Mouse (Mus musculus) heart, embryonic 16.5 days (tissue): Measurements from ENCODE around the gene Vmn1r87. TPM values are rescaled to one million over a fixed set of nuclear protein-coding genes. Genes with fewer than 3 reads are reported as not detected.
A peak's percentile ranks its signal among the peaks of the same experiment; 100 is the strongest.
"Not testable (repeated sequence)": the region's sequence is repeated elsewhere in the genome, so short reads cannot be mapped to it uniquely, and the experiment has no call there.

Source experiments
- ATAC-seq: fragments of 200-750 bp; cut with Nextera tagmentation; replicated peaks from 2 replicates; pipeline ENCODE4 v1.8.0; 2017; ENCODE audit warnings: moderate number of reproducible peaks; ENCODE audit not compliant: insufficient read depth, low FRiP score; ENCODE audit errors: extremely low read depth
- H3K27ac ChIP-seq: fragments of 300-500 bp; sonication (generic); 2 replicates; pipeline ENCODE4 v1.5.1; 2014; ENCODE audit warnings: mild to moderate bottlenecking, low read length, control low read depth, moderate library complexity
- H3K27me3 ChIP-seq: fragments of 300-500 bp; sonication (generic); 2 replicates; pipeline ENCODE4 v1.6.1; 2014; ENCODE audit warnings: low read length, mixed read lengths; ENCODE audit not compliant: control insufficient read depth, insufficient read depth
- H3K36me3 ChIP-seq: fragments of 300-500 bp; sonication (generic); 2 replicates; pipeline ENCODE4 v1.6.1; 2014; ENCODE audit not compliant: control insufficient read depth, insufficient read depth
- H3K4me1 ChIP-seq: fragments of 300-500 bp; sonication (generic); 2 replicates; pipeline ENCODE4 v1.6.1; 2014; ENCODE audit warnings: low read length, mixed read lengths; ENCODE audit not compliant: control insufficient read depth, insufficient read depth
- H3K4me2 ChIP-seq: fragments of 300-500 bp; sonication (generic); 2 replicates; pipeline ENCODE4 v1.6.1; 2014; ENCODE audit warnings: low read depth, mild to moderate bottlenecking, control low read depth, low read length
- H3K4me3 ChIP-seq: fragments of 300-500 bp; sonication (generic); 2 replicates; pipeline ENCODE4 v1.5.1; 2014; ENCODE audit warnings: mild to moderate bottlenecking, control low read depth, low read length
- H3K9ac ChIP-seq: fragments of 300-500 bp; sonication (generic); 2 replicates; pipeline ENCODE4 v1.6.1; 2014; ENCODE audit warnings: low read length, control low read depth
- H3K9me3 ChIP-seq: fragments of 300-500 bp; sonication (generic); replicated peaks from 2 replicates; pipeline ENCODE4 v1.6.1; 2016; ENCODE audit warnings: low read length; ENCODE audit not compliant: control insufficient read depth
- WGBS: fragments of 180-500 bp; shearing (Covaris S2); extraction: QIAGEN DNeasy Blood & Tissue Kit; methylation state at CpG from one replicate; pipeline ENCODE4 v1.1.7; 2014; 5-methylcytosine and 5-hydroxymethylcytosine counted together
- polyA plus RNA-seq: library from polyadenylated mRNA; unstranded; fragments of >200 nt; fragmentation: Nextera tagmentation; extraction: Ambion mirVana; gene quantifications from 2 replicates; pipeline ENCODE4 v1.2.1, GENCODE M21; 2015

Gene Vmn1r87
- polyA plus RNA-seq = not detected in 2 replicates

DNA sequence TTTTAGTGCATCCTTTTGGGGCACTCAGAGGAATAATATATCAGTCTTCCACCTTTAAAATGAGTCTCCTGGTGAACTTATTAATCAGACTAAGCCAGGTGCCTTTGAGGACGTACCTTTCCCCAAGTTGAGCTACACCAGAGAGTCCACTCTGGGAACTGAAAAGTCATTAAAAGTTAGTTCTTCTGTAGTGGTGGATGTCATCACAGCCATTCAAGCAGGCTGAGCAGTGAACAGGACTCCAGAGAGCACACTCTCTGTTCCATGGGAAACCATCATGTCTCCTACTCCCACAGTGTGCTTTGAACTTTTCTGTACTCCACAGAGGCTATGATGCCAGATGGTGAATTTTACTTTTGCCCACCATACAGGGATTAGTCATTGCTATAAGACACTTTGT lies at the start of gene Vmn1r87:
Gene Vmn1r87 (minus strand): TSS at position 101 of the 400 bp plus-strand sequence.
- H3K27me3 ChIP-seq = no peaks in the 10 kb centered on the region
- no peak for ATAC-seq
- H3K4me2 ChIP-seq = no peak within 1 kb of the TSS
- H3K36me3 ChIP-seq = no peaks in the 10 kb centered on the region
- H3K4me1 ChIP-seq = no peaks in the 10 kb centered on the region
- H3K4me3 ChIP-seq = no peak within 1 kb of the TSS
- WGBS = 53% methylated on average over 1 of the region's 1 CpGs
- H3K27ac ChIP-seq = no peak within 1 kb of the TSS
- no peaks in the 10 kb centered on the region for H3K9me3 ChIP-seq
- H3K9ac ChIP-seq = no peak within 1 kb of the TSS

DNA sequence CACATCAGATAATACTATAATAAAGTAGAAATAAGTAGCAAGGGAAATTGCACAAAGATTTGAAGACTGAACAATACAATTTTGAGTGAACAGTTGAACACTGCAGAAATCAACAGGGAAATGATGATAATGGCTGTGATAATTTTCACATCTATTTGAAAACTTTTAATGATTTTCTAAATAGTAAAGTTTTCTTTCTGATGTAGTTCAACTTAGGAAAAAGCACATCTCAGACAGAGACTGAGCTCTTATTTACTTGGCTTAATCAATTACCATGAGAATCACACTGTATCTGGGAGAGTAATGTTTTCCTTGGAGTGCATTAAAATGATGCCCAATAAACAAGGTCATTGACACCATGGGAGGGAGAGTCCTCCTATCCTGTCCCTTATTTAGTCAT lies 19.3 kb upstream of the Vmn1r87 start, which contains the start of gene Vmn1r88:
Gene Vmn1r88 (plus strand): TSS at position 301 of the 400 bp plus-strand sequence.
- H3K9me3 ChIP-seq = no peaks in the 10 kb centered on the region
- H3K36me3 ChIP-seq = no peaks in the 10 kb centered on the region
- no peak within 1 kb of the TSS for H3K4me3 ChIP-seq
- H3K27ac ChIP-seq = no peak within 1 kb of the TSS
- H3K4me1 ChIP-seq = no peaks in the 10 kb centered on the region
- no peak within 1 kb of the TSS for H3K4me2 ChIP-seq
- no peak for ATAC-seq
- H3K9ac ChIP-seq = no peak within 1 kb of the TSS
- H3K27me3 ChIP-seq = no peaks in the 10 kb centered on the region

GRCm38 (mm10) chr7:13137340-13137739 lies 2.6 kb downstream of the Vmn1r87 start:
- Histone ChIP-seq H3K9ac (no peak overlapping the region), H3K36me3 (no peaks in the 10 kb centered on the region), H3K27me3 (no peaks in the 10 kb centered on the region), H3K27ac (no peak overlapping the region), H3K4me1 (no peaks in the 10 kb centered on the region), H3K9me3 (no peaks in the 10 kb centered on the region), H3K4me3 (no peak overlapping the region), H3K4me2 (no peak overlapping the region)
- no peak for ATAC-seq

DNA sequence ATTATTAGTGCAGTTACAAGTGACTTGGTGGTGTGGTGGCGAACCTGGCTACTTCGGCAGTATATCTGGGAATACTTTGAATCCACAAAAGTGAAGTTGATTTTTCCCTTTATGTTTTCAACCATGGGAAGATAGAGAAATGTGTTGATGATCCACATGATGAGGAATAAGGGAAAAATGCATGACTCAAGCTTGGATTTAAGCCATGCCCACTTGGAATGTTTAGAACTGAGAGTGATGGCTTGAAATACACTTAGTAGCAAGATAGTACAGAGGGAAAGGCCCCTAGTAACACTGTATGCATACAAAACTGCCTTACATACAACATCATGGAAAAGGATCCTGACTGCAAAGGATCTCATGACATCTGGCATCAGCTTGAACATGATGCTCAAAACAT lies 8.1 kb downstream of the Vmn1r87 start:
- WGBS = 83% methylated on average over 2 of the region's 2 CpGs
- Histone ChIP-seq H3K4me2 (no peak overlapping the region), H3K4me3 (no peak overlapping the region), H3K27me3 (no peaks in the 10 kb centered on the region), H3K9ac (no peak overlapping the region), H3K27ac (no peak overlapping the region), H3K9me3 (no peaks in the 10 kb centered on the region), H3K4me1 (no peaks in the 10 kb centered on the region), H3K36me3 (no peaks in the 10 kb centered on the region)
- no peak for ATAC-seq

DNA sequence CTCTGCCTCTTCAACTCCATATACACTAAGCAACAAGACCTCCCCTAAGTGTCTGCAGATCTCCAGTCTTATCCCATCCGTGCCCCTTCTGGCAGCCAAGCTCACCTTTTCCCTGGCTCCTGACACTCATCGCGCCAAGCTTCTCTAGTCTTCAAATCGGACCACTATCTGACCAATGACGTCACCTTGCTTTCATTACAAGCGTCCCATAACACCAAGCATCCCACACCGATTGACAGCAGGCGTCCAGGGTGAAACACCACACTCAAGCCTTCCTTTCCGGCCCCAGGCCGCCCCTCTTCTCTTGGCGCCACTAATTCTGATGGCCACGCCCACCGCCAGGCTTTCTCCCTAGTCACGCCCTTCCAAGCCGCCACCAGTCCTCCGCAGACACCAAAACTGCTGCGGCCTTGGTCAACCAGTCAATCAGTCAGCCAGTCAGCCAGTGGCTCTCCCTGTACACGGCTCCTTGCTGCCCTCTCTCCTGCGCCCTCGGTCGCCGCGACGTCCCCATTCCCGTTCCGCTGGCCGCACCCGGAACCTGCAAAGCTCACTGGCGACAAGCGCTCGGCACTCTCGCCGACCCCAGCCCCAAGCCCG lies 16.3 kb downstream of the Vmn1r87 start:
- H3K9me3 ChIP-seq, H3K4me1 ChIP-seq, H3K27me3 ChIP-seq, H3K9ac ChIP-seq, H3K27ac ChIP-seq, H3K36me3 ChIP-seq: not testable (repeated sequence)
- ATAC-seq = peak; percentile 80
- Histone ChIP-seq H3K4me3 (peak overlapping the region; percentile 24; the same call in 1 of the 2 replicates), H3K4me2 (peak overlapping the region; percentile 44)
- 2% methylated on average over 13 of the region's 34 CpGs for WGBS

GRCm38 (mm10) chr7:13119817-13120216 lies 20.1 kb downstream of the Vmn1r87 start, which contains the start of gene Vmn1r86:
Gene Vmn1r86, minus strand, starts transcription at chr7:13119917.
- Histone ChIP-seq H3K27ac (no peak within 1 kb of the TSS), H3K9me3 (no peaks in the 10 kb centered on the region), H3K9ac (no peak within 1 kb of the TSS), H3K4me2 (no peak within 1 kb of the TSS), H3K4me3 (no peak within 1 kb of the TSS), H3K36me3 (no peaks in the 10 kb centered on the region), H3K4me1 (no peaks in the 10 kb centered on the region), H3K27me3 (no peaks in the 10 kb centered on the region)
- ATAC-seq = no peak

DNA sequence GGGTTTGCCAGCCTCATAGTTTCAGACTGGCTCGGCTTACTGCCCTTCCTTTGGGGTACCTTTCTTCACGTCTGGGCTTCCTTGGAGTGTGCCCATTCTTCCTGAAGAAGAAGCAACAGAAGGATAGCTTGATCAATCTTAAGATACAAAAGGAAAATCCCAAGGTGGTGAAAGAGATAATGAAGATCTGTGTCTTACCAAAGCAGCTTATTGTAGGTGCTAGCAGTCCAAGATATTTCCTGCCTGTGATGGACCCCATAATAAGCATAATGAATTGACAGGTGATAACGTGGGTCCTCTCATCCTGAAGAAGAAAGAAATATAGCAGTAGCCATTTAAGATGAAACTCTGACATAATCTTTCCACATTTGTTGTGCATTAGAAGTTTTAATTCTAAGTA lies 44.9 kb downstream of the Vmn1r87 start, which contains the start of gene Vmn1r85:
Gene Vmn1r85 (minus strand): TSS at position 101 of the 400 bp plus-strand sequence.
- no peak for ATAC-seq
- Histone ChIP-seq H3K9ac (no peak within 1 kb of the TSS), H3K9me3 (no peaks in the 10 kb centered on the region), H3K4me3 (no peak within 1 kb of the TSS), H3K4me2 (no peak within 1 kb of the TSS), H3K27ac (no peak within 1 kb of the TSS), H3K4me1 (no peaks in the 10 kb centered on the region), H3K36me3 (no peaks in the 10 kb centered on the region), H3K27me3 (no peaks in the 10 kb centered on the region)
- WGBS = 39% methylated on average over 3 of the region's 3 CpGs

Other genes starting within 250 kb of the Vmn1r87 start
- 9.9 and 10.8 TPM in 2 replicates for gene Zscan22, start 242.3 kb downstream of the Vmn1r87 start, polyA plus RNA-seq
- 521 and 529 TPM in 2 replicates for gene Rps5, start 217.9 kb downstream of the Vmn1r87 start, polyA plus RNA-seq
- 0.47 and 0.74 TPM in 2 replicates for gene Rnf225, start 212.7 kb downstream of the Vmn1r87 start, polyA plus RNA-seq
- 6.5 and 6.7 TPM in 2 replicates for gene Zfp324, start 174.3 kb downstream of the Vmn1r87 start, polyA plus RNA-seq
- gene Zfp446, start 162.3 kb downstream of the Vmn1r87 start, polyA plus RNA-seq = 6.5 and 7.0 TPM in 2 replicates
- gene Slc27a5, start 142.0 kb downstream of the Vmn1r87 start, polyA plus RNA-seq = not detected in 2 replicates
- gene Trim28, start 141.0 kb downstream of the Vmn1r87 start, polyA plus RNA-seq = 123 and 143 TPM in 2 replicates
- 17.4 and 20.4 TPM in 2 replicates for gene Zbtb45, start 130.1 kb downstream of the Vmn1r87 start, polyA plus RNA-seq
- 146 TPM in 2 replicates for gene Chmp2a, start 105.3 kb downstream of the Vmn1r87 start, polyA plus RNA-seq
- 49.0 and 94.2 TPM in 2 replicates for gene Ube2m, start 101.9 kb downstream of the Vmn1r87 start, polyA plus RNA-seq
- 1.7 and 2.1 TPM in 2 replicates for gene Mzf1, start 85.4 kb downstream of the Vmn1r87 start, polyA plus RNA-seq
- not detected in 2 replicates for gene Vmn1r85, start 45.0 kb downstream of the Vmn1r87 start, polyA plus RNA-seq
- gene Vmn1r86, start 20.2 kb downstream of the Vmn1r87 start, polyA plus RNA-seq = not detected in 2 replicates
- 0.01 TPM in 1 of 2 replicates, not detected in the other for gene Vmn1r88, start 19.4 kb upstream of the Vmn1r87 start, polyA plus RNA-seq
- gene Vmn1r89, start 72.9 kb upstream of the Vmn1r87 start, polyA plus RNA-seq = not detected in 2 replicates
- gene Lig1, start 137.1 kb upstream of the Vmn1r87 start, polyA plus RNA-seq = 52.0 and 58.2 TPM in 2 replicates
- gene Zswim9, start 138.6 kb upstream of the Vmn1r87 start, polyA plus RNA-seq = 6.8 and 7.8 TPM in 2 replicates
- 0.39 and 0.67 TPM in 2 replicates for gene Pla2g4c, start 184.5 kb upstream of the Vmn1r87 start, polyA plus RNA-seq